10 mouse cellular contexts compared by ENCODE assay signal in genomic region chr19:3645813-3646212, GRCm38 (mm10). TPM values are rescaled to one million over a fixed set of nuclear protein-coding genes. Genes with fewer than 3 reads are reported as not detected.
DNase-seq lines count a peak whose midpoint lies in the region; ATAC-seq and TF ChIP-seq lines count a peak whose summit lies in the region.
"Had no signal": no experiment of that assay in that cellular context is flagged by ENCODE, and none has a peak within 500 bp of the region (broad histone marks: within the 10 kb centered on the region; RNA-seq: fewer than 3 reads in every experiment).

No protein-coding gene starts in this region.

- DNase-seq in heart, postnatal 14 days = no peak
- DNase-seq in kidney, postnatal 36 days = peak; percentile 50 to 76
- no peak for DNase-seq in testis, postnatal 14 days (ENCODE audit: low spot score)
- DNase-seq in left cerebral cortex, postnatal 25 days (ENCODE audit: low spot score in 2 of 2) = no peak
- DNase-seq in limb, embryonic 10.5 days (ENCODE audit: low spot score) = no peak
- DNase-seq: cerebellum, postnatal 25 days; thymus, postnatal 4 days had no signal

- ATAC-seq in heart, embryonic 15.5 days (replicated peaks; ENCODE audit: insufficient number of reproducible peaks, insufficient read depth, low FRiP score, low read depth) = no peak
- peak; percentile 86 for ATAC-seq in intestine, postnatal 0 days

- H3K4me2 ChIP-seq in heart, embryonic 15.5 days = no peak overlapping the region
- H3K4me2 ChIP-seq in intestine, postnatal 0 days (replicated peaks; ENCODE audit: low read depth) = no peak overlapping the region

- H3K9me3 ChIP-seq in heart, embryonic 15.5 days (replicated peaks) = no peaks in the 10 kb centered on the region
- no peaks in the 10 kb centered on the region for H3K9me3 ChIP-seq in intestine, postnatal 0 days (ENCODE audit: control insufficient read depth)
- no peaks in the 10 kb centered on the region for H3K9me3 ChIP-seq in limb, embryonic 10.5 days (replicated peaks)

- WGBS in heart, embryonic 15.5 days = 75% methylated on average over 3 of the region's 3 CpGs
- 68% methylated on average over 3 of the region's 3 CpGs for WGBS in intestine, postnatal 0 days
- WGBS in limb, embryonic 10.5 days = 91% methylated on average over 3 of the region's 3 CpGs

- H3K9ac ChIP-seq in heart, embryonic 15.5 days = no peak overlapping the region
- H3K9ac ChIP-seq in intestine, postnatal 0 days (ENCODE audit: low read depth, low read length) = peak overlapping the region; percentile 17; the same call in 1 of the 2 replicates

- no peak for TF ChIP-seq CTCF in intestine, postnatal 0 days (IDR thresholded peaks at IDR 0.05; ENCODE audit: low read depth)

- peaks cover 26% of the 10 kb centered on the region for H3K4me1 ChIP-seq in heart, embryonic 15.5 days (replicated peaks)
- peaks cover 52% of the 10 kb centered on the region for H3K4me1 ChIP-seq in brown adipose tissue, adult 24 weeks (ENCODE audit: control insufficient read depth, insufficient read depth, insufficient read length, low read length)
- H3K4me1 ChIP-seq in intestine, postnatal 0 days (replicated peaks; ENCODE audit: control insufficient read depth, insufficient read depth, low read length) = no peaks in the 10 kb centered on the region; the same call in 1 of the 2 replicates
- H3K4me1 ChIP-seq in limb, embryonic 10.5 days = peaks cover 55% of the 10 kb centered on the region

- H3K36me3 ChIP-seq in heart, embryonic 15.5 days = peaks cover 15% of the 10 kb centered on the region; the same call in 1 of the 2 replicates
- peaks cover 66% of the 10 kb centered on the region for H3K36me3 ChIP-seq in intestine, postnatal 0 days (ENCODE audit: control insufficient read depth, insufficient read depth)
- peaks cover 97% of the 10 kb centered on the region for H3K36me3 ChIP-seq in limb, embryonic 10.5 days

- peak overlapping the region; percentile 29 for H3K27ac ChIP-seq in heart, embryonic 15.5 days
- peak overlapping the region; percentile 77 for H3K27ac ChIP-seq in brown adipose tissue, adult 24 weeks (replicated peaks; ENCODE audit: low read depth, low read length)
- peak overlapping the region; percentile 72 for H3K27ac ChIP-seq in intestine, postnatal 0 days (ENCODE audit: low read depth, low read length)
- H3K27ac ChIP-seq in limb, embryonic 10.5 days = no peak overlapping the region

- intact Hi-C loops in heart, postnatal 14 days (cut with DNase I) = no loop called here
- intact Hi-C loops in left cerebral cortex, postnatal 25 days (cut with DNase I) = no loop called here

- no peak overlapping the region for H3K4me3 ChIP-seq in heart, embryonic 15.5 days
- H3K4me3 ChIP-seq in brown adipose tissue, adult 24 weeks (ENCODE audit: insufficient read depth, low read depth, low read length) = no peak overlapping the region
- H3K4me3 ChIP-seq in intestine, postnatal 0 days (ENCODE audit: low read depth, low read length) = no peak overlapping the region
- no peak overlapping the region for H3K4me3 ChIP-seq in limb, embryonic 10.5 days

- no peaks in the 10 kb centered on the region for H3K27me3 ChIP-seq in heart, embryonic 15.5 days
- no peaks in the 10 kb centered on the region for H3K27me3 ChIP-seq in intestine, postnatal 0 days (replicated peaks; ENCODE audit: control insufficient read depth, insufficient read depth, low read length)
- no peaks in the 10 kb centered on the region for H3K27me3 ChIP-seq in limb, embryonic 10.5 days (ENCODE audit: low read depth, poor library complexity, severe bottlenecking)

RNA-seq across cellular contexts. Expression of gene Lrp5, which starts 40.6 kb away (rescaled TPM):
- 3.0 and 4.3 TPM in 2 replicates for polyA plus RNA-seq in heart, embryonic 15.5 days (2015; fragmentation: Nextera tagmentation; extraction: Ambion mirVana)
- total RNA-seq in heart, postnatal 14 days (2021) = 10 to 100 TPM; 47.8 to 52.8 TPM
- 13.2 TPM in 2 replicates for polyA plus RNA-seq in brown adipose tissue, adult 24 weeks (2012; ENCODE audit: insufficient read depth, insufficient read length, missing spikeins)
- polyA plus RNA-seq in intestine, postnatal 0 days (2015; fragmentation: Nextera tagmentation; extraction: Ambion mirVana) = 2.8 and 3.2 TPM in 2 replicates
- 10 to 100 TPM in 1 of 2 experiments, 1 to 10 TPM in 1; 9.1 to 10.0 TPM for total RNA-seq in left cerebral cortex, postnatal 25 days (2021)
- polyA plus RNA-seq in limb, embryonic 10.5 days (2016; fragmentation: Nextera tagmentation; extraction: Ambion mirVana) = 6.6 and 8.2 TPM in 2 replicates

Comparison
In these comparisons a context has a peak if more than half of its experiments do, and no peak if none do; other contexts are left out.
1. DNase-seq: peak in kidney, postnatal 36 days (2 of 2); none in heart, postnatal 14 days (0 of 2), testis, postnatal 14 days (single experiment), left cerebral cortex, postnatal 25 days (0 of 2) and limb, embryonic 10.5 days (single experiment).